Mouse (Mus musculus): ENCODE data around the gene Kcnab3. TPM values are rescaled to one million over a fixed set of nuclear protein-coding genes. Genes with fewer than 3 reads are reported as not detected.

The Kcnab3 gene
- polyA plus RNA-seq, 1 experiment from 2014 or later, result 2.2 TPM

- Histone ChIP-seq H3K36me3 (replicated peaks; ENCODE audit: control insufficient read depth, insufficient read depth, low read depth, low read length) (peaks cover 27% of the 10 kb centered on the region), H3K4me1 (ENCODE audit: control insufficient read depth, insufficient read depth, low read length) (peaks cover 15% of the 10 kb centered on the region), H3K4me2 (ENCODE audit: low read depth, low read length) (no peak overlapping the region), H3K4me3 (ENCODE audit: low read depth, low read length) (no peak overlapping the region), H3K27ac (replicated peaks; ENCODE audit: low read depth, low read length) (0 out of 2 replicates have a peak overlapping the region, but pooled peaks have one; percentile 16), H3K9ac (replicated peaks; ENCODE audit: low read length) (no peak overlapping the region), H3K9me3 (replicated peaks; ENCODE audit: control insufficient read depth, low read length) (no peaks in the 10 kb centered on the region), H3K27me3 (ENCODE audit: control insufficient read depth, insufficient read depth, low read length) (no peaks in the 10 kb centered on the region)
- 44% methylated on average over 8 of the region's 8 CpGs for WGBS
- DNase-seq (ENCODE audit: low spot score) (no peak), ATAC-seq (replicated peaks; ENCODE audit: insufficient number of reproducible peaks, low FRiP score, low TSS enrichment, low read depth) (no peak)
Observed at GRCm38 (mm10) chr11:69364376-69364775, 38.3 kb downstream of the Kcnab3 start.

- DNase-seq (ENCODE audit: low spot score) (peak; percentile 56), ATAC-seq (replicated peaks; ENCODE audit: insufficient number of reproducible peaks, low FRiP score, low TSS enrichment, low read depth) (no peak; the same call in 1 of the 2 replicates)
- peak overlapping the region; percentile 7; the same call in 1 of the 2 replicates for H3K4me3 ChIP-seq (ENCODE audit: low read depth, low read length)
- peak overlapping the region; percentile 96; the same call in 1 of the 2 replicates for H3K27ac ChIP-seq (replicated peaks; ENCODE audit: low read depth, low read length)
- H3K4me2 ChIP-seq (ENCODE audit: low read depth, low read length), result peak overlapping the region; percentile 69
- WGBS, result 0% methylated on average over 6 of the region's 6 CpGs
- no peaks in the 10 kb centered on the region for H3K9me3 ChIP-seq (replicated peaks; ENCODE audit: control insufficient read depth, low read length)
- peaks cover 23% of the 10 kb centered on the region for H3K36me3 ChIP-seq (replicated peaks; ENCODE audit: control insufficient read depth, insufficient read depth, low read depth, low read length)
- peak overlapping the region; percentile 40 for H3K9ac ChIP-seq (replicated peaks; ENCODE audit: low read length)
- H3K27me3 ChIP-seq (ENCODE audit: control insufficient read depth, insufficient read depth, low read length), result no peaks in the 10 kb centered on the region
- H3K4me1 ChIP-seq (ENCODE audit: control insufficient read depth, insufficient read depth, low read length), result peaks cover 15% of the 10 kb centered on the region
Observed at GRCm38 (mm10) chr11:69364910-69365309, 38.9 kb downstream of the Kcnab3 start.

- no peaks in the 10 kb centered on the region for H3K9me3 ChIP-seq (replicated peaks; ENCODE audit: control insufficient read depth, low read length)
- peak overlapping the region; percentile 65 for H3K9ac ChIP-seq (replicated peaks; ENCODE audit: low read length)
- ATAC-seq (replicated peaks; ENCODE audit: insufficient number of reproducible peaks, low FRiP score, low TSS enrichment, low read depth) (no peak), DNase-seq (ENCODE audit: low spot score) (no peak)
- H3K36me3 ChIP-seq (replicated peaks; ENCODE audit: control insufficient read depth, insufficient read depth, low read depth, low read length), result peaks cover 15% of the 10 kb centered on the region
- 23% methylated on average over 6 of the region's 6 CpGs for WGBS
- peak overlapping the region; percentile 96 for H3K27ac ChIP-seq (replicated peaks; ENCODE audit: low read depth, low read length)
- peaks cover 15% of the 10 kb centered on the region for H3K4me1 ChIP-seq (ENCODE audit: control insufficient read depth, insufficient read depth, low read length)
- peak overlapping the region; percentile 34 for H3K4me3 ChIP-seq (ENCODE audit: low read depth, low read length)
- no peaks in the 10 kb centered on the region for H3K27me3 ChIP-seq (ENCODE audit: control insufficient read depth, insufficient read depth, low read length)
- peak overlapping the region; percentile 69 for H3K4me2 ChIP-seq (ENCODE audit: low read depth, low read length)
Observed at GRCm38 (mm10) chr11:69365722-69366121, 39.7 kb downstream of the Kcnab3 start.

GRCm38 (mm10) chr11:69366157-69366854 is 40.2 kb downstream of the Kcnab3 start:
- H3K4me3 ChIP-seq (ENCODE audit: low read depth, low read length), result peak overlapping the region; percentile 34
- H3K36me3 ChIP-seq (replicated peaks; ENCODE audit: control insufficient read depth, insufficient read depth, low read depth, low read length), result peaks cover 12% of the 10 kb centered on the region
- H3K27ac ChIP-seq (replicated peaks; ENCODE audit: low read depth, low read length), result peak overlapping the region; percentile 96
- under 1% methylated on average over 26 of the region's 26 CpGs for WGBS
- peak overlapping the region; percentile 65 for H3K9ac ChIP-seq (replicated peaks; ENCODE audit: low read length)
- ATAC-seq (replicated peaks; ENCODE audit: insufficient number of reproducible peaks, low FRiP score, low TSS enrichment, low read depth) (peak; percentile 78), DNase-seq (ENCODE audit: low spot score) (peak; percentile 95)
- H3K27me3 ChIP-seq (ENCODE audit: control insufficient read depth, insufficient read depth, low read length), result no peaks in the 10 kb centered on the region
- H3K4me2 ChIP-seq (ENCODE audit: low read depth, low read length), result peak overlapping the region; percentile 69
- H3K9me3 ChIP-seq (replicated peaks; ENCODE audit: control insufficient read depth, low read length), result no peaks in the 10 kb centered on the region
- H3K4me1 ChIP-seq (ENCODE audit: control insufficient read depth, insufficient read depth, low read length), result peaks cover 15% of the 10 kb centered on the region

GRCm38 (mm10) chr11:69366855-69367615 is 41.0 kb downstream of the Kcnab3 start:
- H3K4me1 ChIP-seq (ENCODE audit: control insufficient read depth, insufficient read depth, low read length), result peaks cover 15% of the 10 kb centered on the region
- ATAC-seq (replicated peaks; ENCODE audit: insufficient number of reproducible peaks, low FRiP score, low TSS enrichment, low read depth) (no peak), DNase-seq (ENCODE audit: low spot score) (peak; percentile 64)
- peaks cover 7% of the 10 kb centered on the region for H3K36me3 ChIP-seq (replicated peaks; ENCODE audit: control insufficient read depth, insufficient read depth, low read depth, low read length)
- H3K9ac ChIP-seq (replicated peaks; ENCODE audit: low read length), result peak overlapping the region; percentile 100
- peak overlapping the region; percentile 99 for H3K4me3 ChIP-seq (ENCODE audit: low read depth, low read length)
- H3K27ac ChIP-seq (replicated peaks; ENCODE audit: low read depth, low read length), result peak overlapping the region; percentile 99
- no peaks in the 10 kb centered on the region for H3K27me3 ChIP-seq (ENCODE audit: control insufficient read depth, insufficient read depth, low read length)
- no peaks in the 10 kb centered on the region for H3K9me3 ChIP-seq (replicated peaks; ENCODE audit: control insufficient read depth, low read length)
- under 1% methylated on average over 22 of the region's 22 CpGs for WGBS
- H3K4me2 ChIP-seq (ENCODE audit: low read depth, low read length), result peak overlapping the region; percentile 90

- Histone ChIP-seq H3K36me3 (replicated peaks; ENCODE audit: control insufficient read depth, insufficient read depth, low read depth, low read length) (peaks cover 7% of the 10 kb centered on the region), H3K27ac (replicated peaks; ENCODE audit: low read depth, low read length) (peak overlapping the region; percentile 99), H3K4me3 (ENCODE audit: low read depth, low read length) (peak overlapping the region; percentile 99), H3K4me2 (ENCODE audit: low read depth, low read length) (peak overlapping the region; percentile 90), H3K27me3 (ENCODE audit: control insufficient read depth, insufficient read depth, low read length) (no peaks in the 10 kb centered on the region), H3K9me3 (replicated peaks; ENCODE audit: control insufficient read depth, low read length) (no peaks in the 10 kb centered on the region), H3K4me1 (ENCODE audit: control insufficient read depth, insufficient read depth, low read length) (peaks cover 13% of the 10 kb centered on the region), H3K9ac (replicated peaks; ENCODE audit: low read length) (peak overlapping the region; percentile 100)
- WGBS, result under 1% methylated on average over 22 of the region's 22 CpGs
- DNase-seq (ENCODE audit: low spot score), result peak; percentile 54
- ATAC-seq (replicated peaks; ENCODE audit: insufficient number of reproducible peaks, low FRiP score, low TSS enrichment, low read depth), result 0 out of 2 replicates have a peak, but pooled peaks have one; percentile 5
Observed at GRCm38 (mm10) chr11:69367616-69368355, 41.7 kb downstream of the Kcnab3 start.

GRCm38 (mm10) chr11:69368356-69369214 is 42.5 kb downstream of the Kcnab3 start:
- H3K9ac ChIP-seq (replicated peaks; ENCODE audit: low read length), result peak overlapping the region; percentile 100
- 0 out of 2 replicates have a peak, but pooled peaks have one; percentile 2 for ATAC-seq (replicated peaks; ENCODE audit: insufficient number of reproducible peaks, low FRiP score, low TSS enrichment, low read depth)
- DNase-seq (ENCODE audit: low spot score), result peak; percentile 53
- H3K36me3 ChIP-seq (replicated peaks; ENCODE audit: control insufficient read depth, insufficient read depth, low read depth, low read length), result peaks cover 1% of the 10 kb centered on the region
- no peaks in the 10 kb centered on the region for H3K9me3 ChIP-seq (replicated peaks; ENCODE audit: control insufficient read depth, low read length)
- H3K4me1 ChIP-seq (ENCODE audit: control insufficient read depth, insufficient read depth, low read length), result peaks cover 13% of the 10 kb centered on the region
- peak overlapping the region; percentile 90 for H3K4me2 ChIP-seq (ENCODE audit: low read depth, low read length)
- peak overlapping the region; percentile 99 for H3K27ac ChIP-seq (replicated peaks; ENCODE audit: low read depth, low read length)
- 0% methylated on average over 56 of the region's 106 CpGs for WGBS
- no peaks in the 10 kb centered on the region for H3K27me3 ChIP-seq (ENCODE audit: control insufficient read depth, insufficient read depth, low read length)
- peak overlapping the region; percentile 99 for H3K4me3 ChIP-seq (ENCODE audit: low read depth, low read length)
